Mouse (Mus musculus): ENCODE data around the gene Ube4b.

DNA sequence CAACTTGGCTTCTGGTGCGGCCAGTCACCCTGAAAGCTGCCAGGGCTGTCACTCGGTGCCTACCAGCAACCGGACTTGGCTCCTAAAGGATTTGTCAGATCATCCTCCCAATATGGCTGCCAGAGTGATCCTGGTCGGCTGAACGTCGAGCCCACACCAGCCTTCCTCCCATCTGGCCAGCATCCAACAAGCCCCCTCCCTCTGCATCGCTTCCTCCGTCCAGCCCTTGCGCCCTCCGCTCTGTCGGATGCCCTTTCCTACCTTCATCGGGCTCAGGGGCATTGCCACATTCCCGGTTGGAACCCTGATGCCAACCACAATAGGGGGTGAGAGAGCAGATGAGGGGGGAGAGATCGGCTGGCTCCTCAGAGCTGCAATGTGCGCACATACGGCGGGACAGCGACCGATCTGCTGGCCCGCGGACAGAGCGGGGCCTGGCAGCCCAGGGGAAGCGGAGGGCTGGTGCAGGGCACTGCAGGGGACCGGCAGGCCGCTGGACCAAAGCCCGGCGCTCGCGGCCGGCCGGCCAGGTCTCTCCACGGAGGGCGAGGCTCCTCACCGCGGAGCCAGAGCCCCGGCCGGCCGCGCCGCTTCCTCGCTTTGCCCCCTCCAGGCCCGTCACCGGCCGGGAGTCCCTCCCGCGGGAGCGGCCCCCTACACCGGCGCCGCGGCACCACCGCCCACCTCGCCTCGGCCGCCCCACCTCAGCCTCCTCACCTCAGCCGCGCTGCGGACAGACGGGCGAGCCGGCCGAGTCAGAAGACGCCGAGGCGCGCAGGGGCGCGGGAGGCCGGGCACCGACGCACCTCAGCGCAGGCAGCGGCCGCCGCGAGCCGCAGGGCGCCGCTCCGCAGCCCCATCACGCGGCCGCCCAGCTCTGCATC lies 119.6 kb downstream of the Ube4b start:
- no peak; the same call in 1 of the 2 replicates for TF ChIP-seq CTCF (IDR thresholded peaks at IDR 0.05)
- TF ChIP-seq EP300 (IDR thresholded peaks at IDR 0.05), result no peak
